Mouse (Mus musculus): ENCODE measurements around the gene Itgb4. TPM values are rescaled to one million over a fixed set of nuclear protein-coding genes. Genes with fewer than 3 reads are reported as not detected.

The Itgb4 gene
- polyA plus RNA-seq, 1 experiment, result 0.44 TPM

DNA sequence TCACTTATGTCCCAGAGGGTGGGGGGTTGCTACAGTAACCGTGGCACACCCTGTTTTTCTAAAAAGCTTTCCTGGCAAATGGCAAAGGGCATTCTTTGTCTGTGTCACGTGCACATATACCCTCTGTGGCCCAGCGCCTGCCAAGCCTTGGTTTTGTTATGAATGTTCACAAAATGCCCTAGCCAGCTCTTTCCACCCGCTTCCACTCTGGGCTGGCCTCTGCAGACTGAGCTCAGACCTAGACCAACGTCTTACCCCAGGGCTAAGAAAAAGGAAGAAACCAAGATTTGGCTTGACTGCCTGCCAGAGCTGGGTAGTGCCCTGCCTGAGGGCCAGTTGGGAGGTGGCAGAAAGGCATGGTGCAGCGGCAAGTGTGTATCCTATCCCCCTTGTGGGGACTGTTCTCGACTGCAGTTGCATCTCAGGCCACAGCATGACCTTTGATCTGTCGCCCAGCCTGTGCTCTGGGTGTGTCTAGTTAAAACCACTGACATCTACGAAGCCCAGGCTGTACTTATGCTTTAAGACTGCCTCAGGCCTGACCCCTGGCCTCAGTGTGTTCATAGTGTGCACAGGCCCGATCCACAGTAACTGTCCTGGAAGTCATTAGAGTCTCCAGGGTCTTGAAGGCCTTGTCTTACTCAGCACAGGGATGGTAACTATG lies 19.2 kb upstream of the Itgb4 start:
- Histone ChIP-seq H3K27me3 (ENCODE audit: control insufficient read depth, insufficient read depth, low read length) (no peaks in the 10 kb centered on the region), H3K36me3 (ENCODE audit: control insufficient read depth, insufficient read depth, low read length) (no peaks in the 10 kb centered on the region), H3K4me3 (ENCODE audit: control insufficient read depth, low read depth, low read length) (no peak overlapping the region), H3K27ac (ENCODE audit: control insufficient read depth, insufficient read depth, low read depth, low read length) (no peak overlapping the region), H3K4me1 (ENCODE audit: control insufficient read depth, insufficient read depth, low read length) (peaks cover 3% of the 10 kb centered on the region; the same call in 1 of the 2 replicates)
- TF ChIP-seq CTCF (IDR thresholded peaks at IDR 0.05; ENCODE audit: control insufficient read depth, insufficient read depth, insufficient replicate concordance, low read depth, low read length), result no peak

DNA sequence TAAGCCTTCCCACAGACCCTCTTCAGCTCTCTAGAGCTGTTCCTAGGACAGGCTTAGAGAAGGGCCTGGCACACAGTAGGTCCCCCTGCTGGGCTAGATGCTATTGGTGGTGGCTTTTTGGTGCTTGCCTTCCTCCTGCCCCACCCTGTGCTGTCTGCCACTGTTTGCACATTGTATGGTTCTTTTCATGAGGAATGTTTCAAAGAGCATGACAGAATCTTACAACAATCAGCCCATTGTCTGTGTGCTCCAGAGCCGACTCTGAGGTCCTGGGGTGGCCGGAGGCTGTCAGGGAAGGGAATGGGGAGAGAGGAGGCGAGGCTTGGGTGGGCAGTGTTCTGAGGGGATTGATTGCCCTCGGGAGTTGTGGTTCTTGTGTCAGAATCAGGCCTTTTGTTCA lies 18.1 kb upstream of the Itgb4 start:
- H3K27ac ChIP-seq (ENCODE audit: control insufficient read depth, insufficient read depth, low read depth, low read length), result no peak overlapping the region
- TF ChIP-seq POLR2A (IDR thresholded peaks at IDR 0.05; ENCODE audit: control insufficient read depth, low read depth, low read length), result no peak
- no peak for TF ChIP-seq CTCF (IDR thresholded peaks at IDR 0.05; ENCODE audit: control insufficient read depth, insufficient read depth, insufficient replicate concordance, low read depth, low read length)
- no peaks in the 10 kb centered on the region for H3K27me3 ChIP-seq (ENCODE audit: control insufficient read depth, insufficient read depth, low read length)
- H3K36me3 ChIP-seq (ENCODE audit: control insufficient read depth, insufficient read depth, low read length), result no peaks in the 10 kb centered on the region; the same call in 1 of the 2 replicates
- H3K4me3 ChIP-seq (ENCODE audit: control insufficient read depth, low read depth, low read length), result no peak overlapping the region; the same call in 1 of the 2 replicates
- peaks cover 3% of the 10 kb centered on the region; the same call in 1 of the 2 replicates for H3K4me1 ChIP-seq (ENCODE audit: control insufficient read depth, insufficient read depth, low read length)

DNA sequence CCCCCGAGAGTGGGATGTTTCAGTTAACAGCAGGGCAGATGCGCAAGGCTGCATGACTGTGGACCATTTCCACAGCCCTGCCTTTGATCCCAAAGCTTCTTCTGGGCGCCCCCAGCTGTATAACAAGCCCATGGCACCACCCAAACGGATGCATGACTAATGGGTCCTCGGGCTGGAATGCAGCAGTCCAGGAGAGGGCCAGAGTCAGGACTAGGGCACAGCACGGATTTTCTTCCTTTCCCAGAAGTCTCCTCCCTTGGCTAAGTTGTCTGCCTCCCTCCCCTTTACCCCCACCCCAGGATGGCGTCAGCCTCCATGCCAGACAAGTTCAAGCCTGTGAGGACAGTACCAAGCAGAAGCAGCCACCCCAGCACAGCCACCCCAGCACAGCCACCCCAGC lies 16.5 kb upstream of the Itgb4 start:
- no peak overlapping the region for H3K27ac ChIP-seq (ENCODE audit: control insufficient read depth, insufficient read depth, low read depth, low read length)
- H3K36me3 ChIP-seq (ENCODE audit: control insufficient read depth, insufficient read depth, low read length), result no peaks in the 10 kb centered on the region; the same call in 1 of the 2 replicates

GRCm38 (mm10) chr11:115959018-115959417 lies 15.5 kb upstream of the Itgb4 start:
- Histone ChIP-seq H3K4me3 (ENCODE audit: control insufficient read depth, low read depth, low read length) (no peak overlapping the region), H3K36me3 (ENCODE audit: control insufficient read depth, insufficient read depth, low read length) (no peaks in the 10 kb centered on the region; the same call in 1 of the 2 replicates), H3K4me1 (ENCODE audit: control insufficient read depth, insufficient read depth, low read length) (peaks cover 3% of the 10 kb centered on the region; the same call in 1 of the 2 replicates), H3K27me3 (ENCODE audit: control insufficient read depth, insufficient read depth, low read length) (no peaks in the 10 kb centered on the region), H3K27ac (ENCODE audit: control insufficient read depth, insufficient read depth, low read depth, low read length) (no peak overlapping the region)
- TF ChIP-seq CTCF (IDR thresholded peaks at IDR 0.05; ENCODE audit: control insufficient read depth, insufficient read depth, insufficient replicate concordance, low read depth, low read length) (no peak), POLR2A (IDR thresholded peaks at IDR 0.05; ENCODE audit: control insufficient read depth, low read depth, low read length) (no peak)

More for the DNA sequence above, 16.5 kb upstream of the Itgb4 start:
- TF ChIP-seq POLR2A (IDR thresholded peaks at IDR 0.05; ENCODE audit: control insufficient read depth, low read depth, low read length) (no peak), CTCF (IDR thresholded peaks at IDR 0.05; ENCODE audit: control insufficient read depth, insufficient read depth, insufficient replicate concordance, low read depth, low read length) (no peak)
- Histone ChIP-seq H3K27me3 (ENCODE audit: control insufficient read depth, insufficient read depth, low read length) (no peaks in the 10 kb centered on the region), H3K4me1 (ENCODE audit: control insufficient read depth, insufficient read depth, low read length) (peaks cover 3% of the 10 kb centered on the region; the same call in 1 of the 2 replicates), H3K4me3 (ENCODE audit: control insufficient read depth, low read depth, low read length) (no peak overlapping the region)

DNA sequence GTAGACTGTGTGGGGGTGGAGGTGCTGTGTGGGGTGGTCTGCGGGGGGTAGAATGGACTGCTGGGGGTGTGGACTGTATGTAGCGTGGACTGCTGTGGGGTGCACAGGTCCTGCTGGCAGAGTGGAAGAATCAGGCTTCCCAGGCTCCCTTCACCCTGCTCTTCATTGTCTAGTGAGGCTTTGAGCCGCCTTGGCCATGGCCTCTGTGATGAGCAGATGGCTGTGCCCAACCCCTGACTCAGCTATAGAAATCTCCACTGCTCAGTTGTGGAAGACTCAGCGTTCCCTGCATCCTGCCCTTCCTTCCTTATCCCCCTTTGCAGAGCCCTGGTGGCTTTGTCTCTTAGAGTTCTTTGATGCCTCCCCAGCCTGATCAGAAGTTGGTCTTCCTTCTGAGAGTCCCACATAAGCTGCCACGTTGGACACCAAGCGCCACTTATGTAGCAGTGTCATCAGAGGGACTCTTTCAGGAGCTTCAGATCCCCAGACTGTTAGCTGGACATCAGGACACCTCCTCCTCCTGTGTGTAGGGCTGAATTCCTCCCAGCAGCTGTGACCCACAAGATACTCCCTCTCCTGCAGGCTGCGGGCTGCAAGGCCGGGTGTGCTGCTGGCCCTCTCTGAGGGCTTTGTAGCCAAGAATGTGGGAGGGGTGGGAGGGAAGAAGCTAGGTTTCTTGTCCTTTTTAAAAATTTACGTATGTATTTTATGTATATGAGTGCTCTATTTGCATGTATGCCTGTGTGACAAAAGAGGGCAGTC lies 11.7 kb upstream of the Itgb4 start:
- Histone ChIP-seq H3K27me3 (ENCODE audit: control insufficient read depth, insufficient read depth, low read length) (no peaks in the 10 kb centered on the region), H3K4me1 (ENCODE audit: control insufficient read depth, insufficient read depth, low read length) (no peaks in the 10 kb centered on the region), H3K36me3 (ENCODE audit: control insufficient read depth, insufficient read depth, low read length) (peaks cover 2% of the 10 kb centered on the region; the same call in 1 of the 2 replicates), H3K27ac (ENCODE audit: control insufficient read depth, insufficient read depth, low read depth, low read length) (no peak overlapping the region), H3K4me3 (ENCODE audit: control insufficient read depth, low read depth, low read length) (no peak overlapping the region)
- TF ChIP-seq POLR2A (IDR thresholded peaks at IDR 0.05; ENCODE audit: control insufficient read depth, low read depth, low read length), result no peak
- no peak for TF ChIP-seq CTCF (IDR thresholded peaks at IDR 0.05; ENCODE audit: control insufficient read depth, insufficient read depth, insufficient replicate concordance, low read depth, low read length)

GRCm38 (mm10) chr11:115964977-115965604 lies 9.4 kb upstream of the Itgb4 start:
- H3K36me3 ChIP-seq (ENCODE audit: control insufficient read depth, insufficient read depth, low read length), result peaks cover 2% of the 10 kb centered on the region; the same call in 1 of the 2 replicates
- H3K4me3 ChIP-seq (ENCODE audit: control insufficient read depth, low read depth, low read length), result no peak overlapping the region
- H3K27me3 ChIP-seq (ENCODE audit: control insufficient read depth, insufficient read depth, low read length), result no peaks in the 10 kb centered on the region
- H3K27ac ChIP-seq (ENCODE audit: control insufficient read depth, insufficient read depth, low read depth, low read length), result no peak overlapping the region
- TF ChIP-seq POLR2A (IDR thresholded peaks at IDR 0.05; ENCODE audit: control insufficient read depth, low read depth, low read length), result no peak
- TF ChIP-seq CTCF (IDR thresholded peaks at IDR 0.05; ENCODE audit: control insufficient read depth, insufficient read depth, insufficient replicate concordance, low read depth, low read length), result no peak
- no peaks in the 10 kb centered on the region for H3K4me1 ChIP-seq (ENCODE audit: control insufficient read depth, insufficient read depth, low read length)
